Mouse (Mus musculus): ENCODE measurements at regions not wholly inside any gene's neighbourhood (a gene's known extent, or its start where the extent isn't known, plus 50 kb on each side); places are given as distances from the start of the nearest gene placed in this dataset.

DNA sequence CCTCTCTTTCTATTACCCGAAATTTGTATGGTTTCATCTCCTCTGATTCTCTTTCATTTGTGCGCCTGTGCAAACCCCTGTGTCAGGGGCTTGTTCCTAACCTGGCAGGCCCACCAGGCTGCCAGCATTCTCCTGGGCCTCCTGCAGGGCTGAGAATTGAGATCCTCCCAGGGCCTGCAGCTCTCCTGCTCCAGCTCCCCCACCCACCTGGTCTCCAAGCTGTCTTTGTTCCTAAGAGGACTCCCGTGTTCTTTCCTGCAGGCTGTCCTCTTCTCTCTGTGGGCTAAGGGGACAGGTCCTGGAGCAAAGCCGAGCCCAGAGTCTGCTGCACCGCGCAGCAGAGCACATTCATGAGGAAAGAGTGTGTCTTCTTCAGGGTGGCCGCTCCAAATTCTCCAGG, 163.3 kb upstream of the Gm4791 start:
- Histone ChIP-seq H3K4me1 (replicated peaks; ENCODE audit: control insufficient read depth, insufficient read depth, low read length) (0 out of 2 replicates have a peak, but pooled peaks cover 10% of the 10 kb centered on the region), H3K9me3 (ENCODE audit: control insufficient read depth, low read length) (no peaks in the 10 kb centered on the region), H3K36me3 (replicated peaks; ENCODE audit: control insufficient read depth, insufficient read depth) (no peaks in the 10 kb centered on the region), H3K27me3 (ENCODE audit: control insufficient read depth, insufficient read depth, low read length) (no peaks in the 10 kb centered on the region), H3K9ac (no peak overlapping the region), H3K27ac (no peak overlapping the region), H3K4me3 (replicated peaks; ENCODE audit: low read length) (no peak overlapping the region), H3K4me2 (replicated peaks) (no peak overlapping the region)
- ATAC-seq (ENCODE audit: low FRiP score) (no peak), DNase-seq (ENCODE audit: low spot score) (no peak)
- 31% methylated on average over 7 of the region's 7 CpGs for whole genome bisulfite sequencing

DNA sequence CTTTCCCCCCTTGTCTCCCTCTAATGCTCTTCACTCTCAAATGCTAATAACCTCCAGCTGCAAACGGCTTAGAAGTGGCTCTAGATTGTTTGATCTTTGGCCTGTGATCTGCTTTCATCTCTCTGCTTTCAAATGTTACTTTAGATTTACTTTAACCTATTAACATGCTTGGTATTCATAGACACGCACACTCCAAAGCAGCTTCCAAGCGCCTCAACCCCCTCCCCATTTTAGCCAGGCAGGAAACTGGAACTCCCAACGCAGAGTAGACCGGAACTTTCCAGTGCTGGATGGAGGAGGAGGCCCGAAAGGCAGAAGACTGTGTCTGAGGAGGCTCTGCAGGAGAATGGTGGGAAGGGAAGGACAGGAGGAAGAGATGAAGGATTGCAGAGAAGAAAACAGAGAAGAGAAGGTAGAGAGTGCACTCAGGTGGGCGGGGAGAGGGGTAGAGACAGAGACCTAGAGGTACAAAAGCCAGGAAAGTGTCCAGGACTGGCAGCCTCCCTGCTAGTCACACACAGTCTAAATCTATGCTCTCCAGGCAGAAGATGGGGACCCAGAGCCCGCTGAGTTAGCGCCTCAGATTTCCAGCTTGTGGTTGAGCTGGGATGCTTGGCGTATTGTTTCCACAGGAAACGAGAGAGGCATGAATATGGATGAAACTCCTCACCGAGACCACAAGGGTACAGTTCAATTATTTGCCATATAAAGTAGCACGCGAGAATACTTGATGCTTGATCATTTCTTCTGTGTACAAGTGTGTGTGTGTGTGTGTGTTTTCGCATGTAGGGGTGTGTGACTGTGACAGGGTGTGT, 167.6 kb upstream of the Gm4791 start:
- H3K36me3 ChIP-seq (replicated peaks; ENCODE audit: control insufficient read depth, insufficient read depth) = no peaks in the 10 kb centered on the region
- H3K4me1 ChIP-seq (replicated peaks; ENCODE audit: control insufficient read depth, insufficient read depth, low read length) = 0 out of 2 replicates have a peak, but pooled peaks cover 10% of the 10 kb centered on the region
- no peak for ATAC-seq (ENCODE audit: low FRiP score)
- H3K9ac ChIP-seq = no peak overlapping the region
- WGBS = 28% methylated on average over 15 of the region's 15 CpGs
- H3K27me3 ChIP-seq (ENCODE audit: control insufficient read depth, insufficient read depth, low read length) = no peaks in the 10 kb centered on the region
- H3K4me2 ChIP-seq (replicated peaks) = no peak overlapping the region
- no peak for DNase-seq (ENCODE audit: low spot score)
- H3K9me3 ChIP-seq (ENCODE audit: control insufficient read depth, low read length) = no peaks in the 10 kb centered on the region
- no peak overlapping the region for H3K27ac ChIP-seq
- H3K4me3 ChIP-seq (replicated peaks; ENCODE audit: low read length) = no peak overlapping the region

DNA sequence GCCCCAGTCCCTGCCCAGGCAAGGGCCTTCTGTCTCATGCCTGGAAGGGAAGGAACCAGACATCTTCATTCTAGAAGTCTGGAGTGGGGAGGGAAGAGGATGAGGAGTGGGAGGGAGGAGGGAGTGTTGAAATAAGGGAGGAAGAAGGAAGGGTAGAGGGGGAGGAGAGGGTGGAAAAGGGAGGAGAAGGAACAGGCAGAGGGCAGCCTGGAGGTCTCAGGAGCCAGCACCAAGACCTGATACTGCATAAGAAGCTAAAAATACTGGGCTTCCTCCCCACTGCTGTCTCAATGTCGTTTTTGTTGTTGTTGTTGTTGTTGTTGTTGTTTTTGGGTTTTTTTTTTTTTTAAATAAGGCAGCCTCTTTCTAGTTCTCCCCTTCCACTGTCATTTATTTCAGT, 168.2 kb upstream of the Gm4791 start:
- H3K9ac ChIP-seq = no peak overlapping the region
- no peak for ATAC-seq (ENCODE audit: low FRiP score)
- DNase-seq (ENCODE audit: low spot score) = no peak

DNA sequence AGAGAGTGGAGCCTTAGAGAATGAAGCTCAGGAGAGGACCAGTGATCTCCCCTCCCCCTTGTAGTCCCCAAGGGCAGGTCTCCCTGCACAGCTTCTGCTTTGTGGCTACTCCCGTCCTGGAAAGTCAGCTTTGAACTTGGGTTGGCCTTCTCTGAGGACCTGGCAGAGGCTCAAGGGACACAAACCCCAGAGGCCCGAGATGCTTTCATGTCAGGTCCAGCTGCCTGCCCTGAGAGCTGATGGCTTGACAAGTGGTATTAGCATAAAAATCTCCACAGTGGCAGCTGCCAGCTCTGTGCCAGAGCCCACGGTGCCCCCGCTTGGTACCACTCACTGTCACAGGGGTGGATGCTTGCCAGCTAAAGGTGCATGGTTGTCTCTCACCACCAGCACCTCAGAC, 173.8 kb upstream of the Gm4791 start:
- H3K4me2 ChIP-seq (replicated peaks) = no peak overlapping the region
- ATAC-seq (ENCODE audit: low FRiP score) (no peak), DNase-seq (ENCODE audit: low spot score) (no peak)
- no peaks in the 10 kb centered on the region for H3K27me3 ChIP-seq (ENCODE audit: control insufficient read depth, insufficient read depth, low read length)
- no peaks in the 10 kb centered on the region for H3K9me3 ChIP-seq (ENCODE audit: control insufficient read depth, low read length)
- WGBS = 47% methylated on average over 4 of the region's 4 CpGs
- H3K9ac ChIP-seq = no peak overlapping the region
- no peaks in the 10 kb centered on the region for H3K36me3 ChIP-seq (replicated peaks; ENCODE audit: control insufficient read depth, insufficient read depth)
- H3K4me1 ChIP-seq (replicated peaks; ENCODE audit: control insufficient read depth, insufficient read depth, low read length) = no peaks in the 10 kb centered on the region
- no peak overlapping the region for H3K27ac ChIP-seq
- no peak overlapping the region for H3K4me3 ChIP-seq (replicated peaks; ENCODE audit: low read length)

More for the DNA sequence above, 168.2 kb upstream of the Gm4791 start:
- Histone ChIP-seq H3K9me3 (ENCODE audit: control insufficient read depth, low read length) (no peaks in the 10 kb centered on the region), H3K27ac (no peak overlapping the region), H3K27me3 (ENCODE audit: control insufficient read depth, insufficient read depth, low read length) (no peaks in the 10 kb centered on the region), H3K4me2 (replicated peaks) (no peak overlapping the region), H3K36me3 (replicated peaks; ENCODE audit: control insufficient read depth, insufficient read depth) (no peaks in the 10 kb centered on the region), H3K4me3 (replicated peaks; ENCODE audit: low read length) (no peak overlapping the region), H3K4me1 (replicated peaks; ENCODE audit: control insufficient read depth, insufficient read depth, low read length) (0 out of 2 replicates have a peak, but pooled peaks cover 9% of the 10 kb centered on the region)
- 20% methylated on average over 1 of the region's 1 CpGs for WGBS

DNA sequence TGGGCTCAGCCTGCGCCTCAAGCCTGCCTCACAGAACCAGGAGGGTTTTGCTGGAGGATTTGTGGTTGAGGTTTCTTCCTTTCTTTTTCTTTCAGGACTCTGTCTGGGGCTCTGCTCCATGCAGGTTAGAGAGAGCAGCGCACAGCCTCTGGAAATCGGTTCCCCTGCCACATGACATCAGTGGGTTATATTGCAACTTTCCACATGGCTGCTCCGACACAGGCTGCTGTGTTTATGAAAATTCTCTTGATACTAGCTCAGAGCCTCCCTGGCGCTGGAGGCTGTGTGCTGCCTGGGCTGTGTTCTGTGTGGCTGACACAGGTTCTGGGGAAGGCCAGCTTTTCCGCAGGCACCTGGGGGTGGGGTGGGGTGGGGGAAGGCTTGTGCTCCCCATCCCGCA, 178.7 kb upstream of the Gm4791 start:
- no peak overlapping the region for H3K4me2 ChIP-seq (replicated peaks)
- 57% methylated on average over 7 of the region's 7 CpGs for WGBS
- H3K27ac ChIP-seq = no peak overlapping the region
- no peak for DNase-seq (ENCODE audit: low spot score)
- H3K4me3 ChIP-seq (replicated peaks; ENCODE audit: low read length) = no peak overlapping the region
- no peaks in the 10 kb centered on the region for H3K4me1 ChIP-seq (replicated peaks; ENCODE audit: control insufficient read depth, insufficient read depth, low read length)
- ATAC-seq (ENCODE audit: low FRiP score) = peak; percentile 24; the same call in 1 of the 2 replicates
- 0 out of 2 replicates have a peak overlapping the region, but pooled peaks have one; percentile 7 for H3K9ac ChIP-seq
- no peaks in the 10 kb centered on the region for H3K36me3 ChIP-seq (replicated peaks; ENCODE audit: control insufficient read depth, insufficient read depth)
- no peaks in the 10 kb centered on the region for H3K9me3 ChIP-seq (ENCODE audit: control insufficient read depth, low read length)
- H3K27me3 ChIP-seq (ENCODE audit: control insufficient read depth, insufficient read depth, low read length) = no peaks in the 10 kb centered on the region

DNA sequence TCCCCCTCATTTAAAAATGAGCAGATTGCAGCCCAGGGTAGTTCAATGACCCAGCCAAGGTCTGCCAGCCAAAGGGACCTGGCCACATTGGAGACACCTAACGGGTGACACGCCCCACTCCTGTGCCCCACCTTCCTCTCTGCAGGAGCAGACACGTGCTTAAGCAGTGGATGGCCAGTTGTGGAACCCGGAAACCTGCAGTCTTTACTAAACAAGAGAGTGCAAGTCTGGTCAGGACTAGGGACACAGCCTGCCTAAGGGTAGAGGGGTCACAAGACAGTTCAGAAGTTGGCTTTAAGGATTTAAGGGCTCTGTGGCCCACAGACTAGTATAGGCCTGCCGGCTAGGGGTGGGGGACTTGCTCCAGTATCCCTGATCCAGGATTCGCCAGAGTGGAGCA, 179.2 kb upstream of the Gm4791 start:
- DNase-seq (ENCODE audit: low spot score) (no peak), ATAC-seq (ENCODE audit: low FRiP score) (no peak)
- Histone ChIP-seq H3K9ac (0 out of 2 replicates have a peak overlapping the region, but pooled peaks have one; percentile 7), H3K4me3 (replicated peaks; ENCODE audit: low read length) (no peak overlapping the region), H3K36me3 (replicated peaks; ENCODE audit: control insufficient read depth, insufficient read depth) (no peaks in the 10 kb centered on the region), H3K27ac (no peak overlapping the region), H3K4me2 (replicated peaks) (no peak overlapping the region), H3K4me1 (replicated peaks; ENCODE audit: control insufficient read depth, insufficient read depth, low read length) (peaks cover 3% of the 10 kb centered on the region; the same call in 1 of the 2 replicates), H3K9me3 (ENCODE audit: control insufficient read depth, low read length) (no peaks in the 10 kb centered on the region), H3K27me3 (ENCODE audit: control insufficient read depth, insufficient read depth, low read length) (no peaks in the 10 kb centered on the region)
- 54% methylated on average over 6 of the region's 6 CpGs for WGBS

DNA sequence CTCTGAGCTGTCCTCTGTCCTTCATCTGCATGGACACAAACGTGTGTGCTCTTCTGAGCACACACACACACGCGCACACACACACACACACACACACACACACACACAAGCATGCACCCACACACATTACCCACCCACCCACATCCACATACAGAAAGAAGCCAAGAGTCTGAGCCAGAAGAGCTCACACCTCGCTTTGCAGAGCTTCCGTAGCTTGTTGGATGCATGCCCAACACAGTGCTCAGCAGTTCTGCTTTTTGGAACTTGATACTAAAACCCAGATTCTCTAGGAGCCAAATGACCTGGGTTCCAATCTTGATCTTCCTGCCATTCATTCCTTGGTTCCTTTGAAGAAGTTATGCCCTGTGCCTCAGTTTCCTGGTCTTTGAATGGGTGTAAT, 182.4 kb upstream of the Gm4791 start:
- Histone ChIP-seq H3K36me3 (replicated peaks; ENCODE audit: control insufficient read depth, insufficient read depth) (no peaks in the 10 kb centered on the region), H3K4me1 (replicated peaks; ENCODE audit: control insufficient read depth, insufficient read depth, low read length) (peaks cover 4% of the 10 kb centered on the region; the same call in 1 of the 2 replicates), H3K4me2 (replicated peaks) (no peak overlapping the region), H3K4me3 (replicated peaks; ENCODE audit: low read length) (no peak overlapping the region), H3K9me3 (ENCODE audit: control insufficient read depth, low read length) (no peaks in the 10 kb centered on the region), H3K27ac (no peak overlapping the region), H3K27me3 (ENCODE audit: control insufficient read depth, insufficient read depth, low read length) (no peaks in the 10 kb centered on the region), H3K9ac (no peak overlapping the region)
- ATAC-seq (ENCODE audit: low FRiP score) (no peak), DNase-seq (ENCODE audit: low spot score) (no peak)
- WGBS = 85% methylated on average over 5 of the region's 5 CpGs

DNA sequence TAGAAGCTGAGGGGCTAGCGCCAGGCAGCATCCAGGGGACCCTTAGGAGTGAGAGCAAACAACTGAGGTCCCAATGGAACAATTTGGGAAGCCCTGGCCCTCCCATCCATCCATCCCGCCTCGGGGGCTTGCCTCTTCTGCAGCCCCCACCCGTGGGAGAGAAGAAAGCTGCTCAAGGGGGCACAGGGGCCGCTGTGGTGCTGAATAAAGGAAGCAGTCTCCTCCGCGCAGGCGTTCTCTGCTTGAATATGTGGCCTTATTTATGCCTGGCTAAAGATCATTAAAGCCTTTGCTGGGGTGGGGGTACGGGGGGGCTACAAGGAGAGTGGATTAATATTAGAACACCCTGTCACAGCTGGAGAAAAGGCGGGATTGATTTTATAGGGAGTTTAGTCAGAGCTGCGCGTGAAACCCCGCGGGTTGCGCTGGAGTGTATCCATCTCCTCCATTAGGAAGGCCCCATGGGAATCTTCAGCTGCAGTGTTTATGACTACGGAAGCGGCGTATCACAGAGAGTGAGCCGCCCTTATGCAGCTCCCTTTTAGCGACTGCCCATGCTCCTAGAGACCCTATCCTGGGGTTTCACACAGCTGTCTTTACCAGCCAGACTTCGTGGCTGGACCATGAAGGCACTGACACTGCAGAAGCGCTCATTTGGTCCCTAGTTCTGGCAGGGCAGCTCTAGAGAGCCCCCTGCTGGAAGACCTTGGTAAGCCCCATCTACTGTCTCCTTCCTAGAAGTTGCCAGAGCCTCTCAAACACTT, 183.9 kb upstream of the Gm4791 start:
- H3K4me1 ChIP-seq (replicated peaks; ENCODE audit: control insufficient read depth, insufficient read depth, low read length) = peaks cover 4% of the 10 kb centered on the region; the same call in 1 of the 2 replicates
- no peaks in the 10 kb centered on the region for H3K27me3 ChIP-seq (ENCODE audit: control insufficient read depth, insufficient read depth, low read length)
- 7% methylated on average over 22 of the region's 22 CpGs for WGBS
- no peaks in the 10 kb centered on the region for H3K36me3 ChIP-seq (replicated peaks; ENCODE audit: control insufficient read depth, insufficient read depth)
- H3K4me3 ChIP-seq (replicated peaks; ENCODE audit: low read length) = peak overlapping the region; percentile 15
- peak overlapping the region; percentile 7; the same call in 1 of the 2 replicates for H3K9ac ChIP-seq
- H3K27ac ChIP-seq = no peak overlapping the region
- peak overlapping the region; percentile 45 for H3K4me2 ChIP-seq (replicated peaks)
- no peaks in the 10 kb centered on the region for H3K9me3 ChIP-seq (ENCODE audit: control insufficient read depth, low read length)
- peak; percentile 87 for DNase-seq (ENCODE audit: low spot score)
- ATAC-seq (ENCODE audit: low FRiP score) = peak; percentile 71

DNA sequence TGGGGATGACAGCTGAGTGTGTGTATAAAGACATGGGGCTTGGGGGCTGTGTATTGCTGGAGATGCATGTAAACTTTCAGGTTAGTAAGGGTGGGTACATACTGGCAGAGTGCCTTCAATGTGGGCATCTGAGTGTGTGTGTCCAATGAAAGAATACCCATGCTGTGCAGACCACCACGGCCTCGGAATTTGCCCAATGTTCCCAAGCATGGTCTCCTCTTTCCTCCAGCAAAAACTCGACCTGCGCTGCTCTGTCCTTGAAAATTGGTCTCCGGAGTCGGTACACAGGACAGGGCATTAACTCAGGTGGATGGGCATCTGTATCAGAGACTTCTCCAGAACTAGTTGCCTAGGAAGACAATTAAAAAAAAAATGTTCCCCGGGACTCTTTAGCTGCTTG, 188.3 kb upstream of the Gm4791 start:
- no peak overlapping the region for H3K4me3 ChIP-seq (replicated peaks; ENCODE audit: low read length)
- DNase-seq (ENCODE audit: low spot score) (no peak), ATAC-seq (ENCODE audit: low FRiP score) (no peak)
- no peaks in the 10 kb centered on the region for H3K36me3 ChIP-seq (replicated peaks; ENCODE audit: control insufficient read depth, insufficient read depth)
- H3K4me1 ChIP-seq (replicated peaks; ENCODE audit: control insufficient read depth, insufficient read depth, low read length) = peaks cover 4% of the 10 kb centered on the region; the same call in 1 of the 2 replicates
- H3K27me3 ChIP-seq (ENCODE audit: control insufficient read depth, insufficient read depth, low read length) = no peaks in the 10 kb centered on the region
- 86% methylated on average over 7 of the region's 7 CpGs for WGBS
- H3K9ac ChIP-seq = no peak overlapping the region
- no peaks in the 10 kb centered on the region for H3K9me3 ChIP-seq (ENCODE audit: control insufficient read depth, low read length)
- no peak overlapping the region for H3K4me2 ChIP-seq (replicated peaks)
- H3K27ac ChIP-seq = no peak overlapping the region
